Mouse (Mus musculus): ENCODE measurements around the gene Fkbp5. TPM values are rescaled to one million over a fixed set of nuclear protein-coding genes. Genes with fewer than 3 reads are reported as not detected.

Fkbp5 gene
- polyA plus RNA-seq, 1 experiment from 2014 or later = 33.8 TPM

Small RNA genes lying within 50 kb of the gene (microRNA-seq; reads per million reads assigned to microRNA genes)
- not detected for gene Gm25195
- not detected for gene Mir6969

Other genes starting within 250 kb of the Fkbp5 start
- 37.0 and 38.4 TPM in 2 replicates for gene Fance, start 204.0 kb downstream of the Fkbp5 start, polyA plus RNA-seq (2016; fragmentation: Nextera tagmentation; extraction: Ambion mirVana)
- 496 and 505 TPM in 2 replicates for gene Rpl10a, start 189.1 kb downstream of the Fkbp5 start, polyA plus RNA-seq (2016; fragmentation: Nextera tagmentation; extraction: Ambion mirVana)
- gene Tead3, start 166.7 kb downstream of the Fkbp5 start, polyA plus RNA-seq (2016; fragmentation: Nextera tagmentation; extraction: Ambion mirVana) = 14.1 and 17.9 TPM in 2 replicates
- gene Tulp1, start 152.3 kb downstream of the Fkbp5 start, polyA plus RNA-seq (2016; fragmentation: Nextera tagmentation; extraction: Ambion mirVana) = 8.4 and 9.3 TPM in 2 replicates
- not detected in 2 replicates for gene Armc12, start 13.3 kb upstream of the Fkbp5 start, polyA plus RNA-seq (2016; fragmentation: Nextera tagmentation; extraction: Ambion mirVana)
- gene Clpsl2, start 31.9 kb upstream of the Fkbp5 start, polyA plus RNA-seq (2016; fragmentation: Nextera tagmentation; extraction: Ambion mirVana) = not detected in 2 replicates
- gene Clps, start 43.2 kb upstream of the Fkbp5 start, polyA plus RNA-seq (2016; fragmentation: Nextera tagmentation; extraction: Ambion mirVana) = not detected in 2 replicates
- gene Lhfpl5, start 58.1 kb upstream of the Fkbp5 start, polyA plus RNA-seq (2016; fragmentation: Nextera tagmentation; extraction: Ambion mirVana) = 0.60 and 0.84 TPM in 2 replicates
- gene Srpk1, start 105.2 kb upstream of the Fkbp5 start, polyA plus RNA-seq (2016; fragmentation: Nextera tagmentation; extraction: Ambion mirVana) = 95.1 and 96.2 TPM in 2 replicates
- gene Slc26a8, start 172.7 kb upstream of the Fkbp5 start, polyA plus RNA-seq (2016; fragmentation: Nextera tagmentation; extraction: Ambion mirVana) = 0.17 and 0.73 TPM in 2 replicates
- gene Mapk14, start 173.8 kb upstream of the Fkbp5 start, polyA plus RNA-seq (2016; fragmentation: Nextera tagmentation; extraction: Ambion mirVana) = 48.8 and 52.4 TPM in 2 replicates
- gene AC170998.1, start 208.6 kb upstream of the Fkbp5 start, polyA plus RNA-seq (2016; fragmentation: Nextera tagmentation; extraction: Ambion mirVana) = 3.5 and 5.3 TPM in 2 replicates

All from embryonic facial prominence, embryonic 12.5 days (tissue).